Mouse (Mus musculus) bone marrow macrophage, adult 2 months (primary cell): ENCODE measurements around the gene Ftl1. TPM values are rescaled to one million over a fixed set of nuclear protein-coding genes. Genes with fewer than 3 reads are reported as not detected.
A peak's percentile ranks its signal among the peaks of the same experiment; 100 is the strongest.

Experiments used
- H3K27ac ChIP-seq: 2 replicates; pipeline ENCODE4 v1.5.1; 2012; ENCODE audit warnings: low read depth, low read length; ENCODE audit not compliant: insufficient read depth
- H3K4me1 ChIP-seq: 2 replicates; pipeline ENCODE4 v1.6.1; 2012; ENCODE audit warnings: low read length; ENCODE audit not compliant: control insufficient read depth, insufficient read depth
- H3K4me3 ChIP-seq: 2 replicates; pipeline ENCODE4 v1.5.1; 2012; ENCODE audit warnings: mild to moderate bottlenecking, low read length, moderate library complexity; ENCODE audit not compliant: insufficient read depth
- CTCF ChIP-seq: IDR thresholded peaks from 2 replicates; pipeline ENCODE4 v1.5.1; 2012; ENCODE audit warnings: low read depth, mild to moderate bottlenecking, low read length, moderate library complexity
- POLR2A ChIP-seq: IDR thresholded peaks from 2 replicates; pipeline ENCODE4 v1.6.1; 2012; ENCODE audit warnings: mild to moderate bottlenecking, low read depth, low read length, borderline replicate concordance
- polyA plus RNA-seq: library from polyadenylated mRNA; stranded (reverse); fragments of >200 nt; gene quantifications from 2 replicates; pipeline ENCODE4 v1.2.4, GENCODE M21; 2012; ENCODE audit not compliant: missing spikeins, insufficient read depth, insufficient read length

Gene Ftl1
- polyA plus RNA-seq = 18,510 and 20,120 TPM in 2 replicates

GRCm38 (mm10) chr7:45459564-45460140 lies at the start of gene Ftl1:
Ftl1 (minus strand) TSS chr7:45459884.
- H3K4me1 ChIP-seq = peaks cover 27% of the 10 kb centered on the region

GRCm38 (mm10) chr7:45509181-45509882 lies 49.6 kb upstream of the Ftl1 start:
- H3K27ac ChIP-seq = no peak overlapping the region
- peaks cover 18% of the 10 kb centered on the region for H3K4me1 ChIP-seq
- TF ChIP-seq CTCF = no peak
- no peak for TF ChIP-seq POLR2A
- H3K4me3 ChIP-seq = peak overlapping the region; percentile 77

More at GRCm38 (mm10) chr7:45459564-45460140, at the start of gene Ftl1:
- Histone ChIP-seq H3K27ac (peak within 1 kb of the TSS; percentile 100), H3K4me3 (peak within 1 kb of the TSS; percentile 94)
- peak; percentile 97 for TF ChIP-seq POLR2A

- Histone ChIP-seq H3K4me1 (peaks cover 18% of the 10 kb centered on the region), H3K4me3 (0 out of 2 replicates have a peak overlapping the region, but pooled peaks have one; percentile 77), H3K27ac (no peak overlapping the region)
- TF ChIP-seq POLR2A = no peak
- TF ChIP-seq CTCF = no peak
Measured at GRCm38 (mm10) chr7:45508561-45508960, 48.9 kb upstream of the Ftl1 start.

- Histone ChIP-seq H3K4me1 (peaks cover 18% of the 10 kb centered on the region), H3K4me3 (no peak overlapping the region), H3K27ac (no peak overlapping the region)
- no peak for TF ChIP-seq POLR2A
- TF ChIP-seq CTCF = no peak
Measured at GRCm38 (mm10) chr7:45507583-45507982, 47.9 kb upstream of the Ftl1 start.

- H3K27ac ChIP-seq = no peak overlapping the region
- no peak overlapping the region for H3K4me3 ChIP-seq
- H3K4me1 ChIP-seq = 0 out of 2 replicates have a peak, but pooled peaks cover 2% of the 10 kb centered on the region
- TF ChIP-seq POLR2A = no peak
- TF ChIP-seq CTCF = no peak
Measured at GRCm38 (mm10) chr7:45498427-45498826, 38.7 kb upstream of the Ftl1 start.

- H3K4me1 ChIP-seq = peaks cover 8% of the 10 kb centered on the region
- no peak overlapping the region for H3K4me3 ChIP-seq
- TF ChIP-seq CTCF (no peak), POLR2A (no peak)
- H3K27ac ChIP-seq = no peak overlapping the region
Measured at GRCm38 (mm10) chr7:45494548-45494947, 34.9 kb upstream of the Ftl1 start.

GRCm38 (mm10) chr7:45492951-45493350 lies 33.3 kb upstream of the Ftl1 start:
- TF ChIP-seq CTCF (no peak), POLR2A (no peak)
- Histone ChIP-seq H3K4me3 (no peak overlapping the region), H3K4me1 (peaks cover 13% of the 10 kb centered on the region), H3K27ac (no peak overlapping the region)

GRCm38 (mm10) chr7:45492225-45492844 lies 32.7 kb upstream of the Ftl1 start:
- Histone ChIP-seq H3K4me3 (no peak overlapping the region), H3K27ac (no peak overlapping the region), H3K4me1 (peaks cover 19% of the 10 kb centered on the region)
- no peak for TF ChIP-seq CTCF
- TF ChIP-seq POLR2A = no peak

GRCm38 (mm10) chr7:45491264-45491663 lies 31.6 kb upstream of the Ftl1 start:
- Histone ChIP-seq H3K4me3 (no peak overlapping the region), H3K27ac (no peak overlapping the region), H3K4me1 (peaks cover 21% of the 10 kb centered on the region)
- no peak for TF ChIP-seq CTCF
- no peak for TF ChIP-seq POLR2A

- no peak overlapping the region for H3K27ac ChIP-seq
- no peak for TF ChIP-seq POLR2A
- TF ChIP-seq CTCF = no peak
- no peak overlapping the region for H3K4me3 ChIP-seq
- H3K4me1 ChIP-seq = peaks cover 21% of the 10 kb centered on the region
Measured at GRCm38 (mm10) chr7:45490822-45491221, 31.1 kb upstream of the Ftl1 start.
